Mouse (Mus musculus): ENCODE data around the gene Bcas1. TPM values are rescaled to one million over a fixed set of nuclear protein-coding genes. Genes with fewer than 3 reads are reported as not detected.
"Not testable (repeated sequence)": the region's sequence is repeated elsewhere in the genome, so short reads cannot be mapped to it uniquely, and the experiment has no call there.

Bcas1 gene
- total RNA-seq (2021), result 10 to 100 TPM; 33.5 to 43.3 TPM

GRCm38 (mm10) chr2:170427704-170428103, at the start of gene Bcas1:
Bcas1 (minus strand) TSS chr2:170427845.
- DNase-seq (ENCODE audit: extremely low spot score in 1 of 2, low spot score in 2 of 2), result no peak
- intact Hi-C loops (cut with DNase I), result no loop called here

GRCm38 (mm10) chr2:170476643-170477042, 49.0 kb upstream of the Bcas1 start:
- DNase-seq (ENCODE audit: extremely low spot score in 1 of 2, low spot score in 2 of 2), result no peak
- intact Hi-C loops (cut with DNase I), result no loop called here

- DNase-seq (ENCODE audit: extremely low spot score in 1 of 2, low spot score in 2 of 2), result peak in 1 of 2 experiments; percentile 31
- intact Hi-C loops (cut with DNase I), result no loop called here
Observed at GRCm38 (mm10) chr2:170476215-170476614, 48.6 kb upstream of the Bcas1 start.

- intact Hi-C loops (cut with DNase I), result no loop called here
Observed at GRCm38 (mm10) chr2:170475164-170475563, 47.5 kb upstream of the Bcas1 start.

GRCm38 (mm10) chr2:170474125-170474524, 46.5 kb upstream of the Bcas1 start:
- intact Hi-C loops (cut with DNase I), result no loop called here
- DNase-seq (ENCODE audit: extremely low spot score in 1 of 2, low spot score in 2 of 2), result no peak

More at GRCm38 (mm10) chr2:170475164-170475563, 47.5 kb upstream of the Bcas1 start:
- DNase-seq (ENCODE audit: extremely low spot score in 1 of 2, low spot score in 2 of 2), result no peak

GRCm38 (mm10) chr2:170470591-170470990, 42.9 kb upstream of the Bcas1 start:
- intact Hi-C loops (cut with DNase I), result no loop called here
- DNase-seq (ENCODE audit: extremely low spot score in 1 of 2, low spot score in 2 of 2), result no peak

GRCm38 (mm10) chr2:170469616-170470308, 42.1 kb upstream of the Bcas1 start:
- DNase-seq (ENCODE audit: extremely low spot score in 1 of 2, low spot score in 2 of 2), result peak in 1 of 2 experiments; percentile 68
- intact Hi-C loops (cut with DNase I), result no loop called here

- intact Hi-C loops (cut with DNase I), result no loop called here
- peak in 1 of 2 experiments; percentile 57 for DNase-seq (ENCODE audit: extremely low spot score in 1 of 2, low spot score in 2 of 2)
Observed at GRCm38 (mm10) chr2:170468009-170468408, 40.4 kb upstream of the Bcas1 start.

- intact Hi-C loops (cut with DNase I), result no loop called here
- no peak for DNase-seq (ENCODE audit: extremely low spot score in 1 of 2, low spot score in 2 of 2)
Observed at GRCm38 (mm10) chr2:170464817-170465216, 37.2 kb upstream of the Bcas1 start.

- DNase-seq (ENCODE audit: extremely low spot score in 1 of 2, low spot score in 2 of 2), result no peak
- intact Hi-C loops (cut with DNase I), result no loop called here
Observed at GRCm38 (mm10) chr2:170461652-170462051, 34.0 kb upstream of the Bcas1 start.

GRCm38 (mm10) chr2:170459805-170460204, 32.2 kb upstream of the Bcas1 start:
- intact Hi-C loops (cut with DNase I), result no loop called here

GRCm38 (mm10) chr2:170459183-170459582, 31.5 kb upstream of the Bcas1 start:
- DNase-seq (ENCODE audit: extremely low spot score in 1 of 2, low spot score in 2 of 2), result no peak
- intact Hi-C loops (cut with DNase I), result no loop called here

More at GRCm38 (mm10) chr2:170459805-170460204, 32.2 kb upstream of the Bcas1 start:
- DNase-seq (ENCODE audit: extremely low spot score in 1 of 2, low spot score in 2 of 2), result no peak

- intact Hi-C loops (cut with DNase I); DNase-seq (ENCODE audit: extremely low spot score in 1 of 2, low spot score in 2 of 2): not testable (repeated sequence)
Observed at GRCm38 (mm10) chr2:170453809-170454208, 26.2 kb upstream of the Bcas1 start.

- DNase-seq (ENCODE audit: extremely low spot score in 1 of 2, low spot score in 2 of 2), result peak; percentile 59 to 64
- intact Hi-C loops (cut with DNase I), result loop anchor here (1.0 kb wide), 1 partner anchor 56 kb away; no protein-coding TSS in a partner anchor
Observed at GRCm38 (mm10) chr2:170450933-170451332, 23.3 kb upstream of the Bcas1 start.

- no peak for DNase-seq (ENCODE audit: extremely low spot score in 1 of 2, low spot score in 2 of 2)
- intact Hi-C loops (cut with DNase I), result no loop called here
Observed at GRCm38 (mm10) chr2:170447651-170448050, 20.0 kb upstream of the Bcas1 start.

- DNase-seq (ENCODE audit: extremely low spot score in 1 of 2, low spot score in 2 of 2), result no peak
- intact Hi-C loops (cut with DNase I), result no loop called here
Observed at GRCm38 (mm10) chr2:170446843-170447383, 19.3 kb upstream of the Bcas1 start.

GRCm38 (mm10) chr2:170445861-170446260, 18.2 kb upstream of the Bcas1 start:
- no peak for DNase-seq (ENCODE audit: extremely low spot score in 1 of 2, low spot score in 2 of 2)
- intact Hi-C loops (cut with DNase I), result no loop called here

- DNase-seq (ENCODE audit: extremely low spot score in 1 of 2, low spot score in 2 of 2), result no peak
- intact Hi-C loops (cut with DNase I), result no loop called here
Observed at GRCm38 (mm10) chr2:170442535-170442934, 14.9 kb upstream of the Bcas1 start.

- DNase-seq (ENCODE audit: extremely low spot score in 1 of 2, low spot score in 2 of 2), result no peak
- intact Hi-C loops (cut with DNase I), result no loop called here
Observed at GRCm38 (mm10) chr2:170438782-170439181, 11.1 kb upstream of the Bcas1 start.

GRCm38 (mm10) chr2:170436204-170436603, 8.6 kb upstream of the Bcas1 start:
- intact Hi-C loops (cut with DNase I), result no loop called here
- no peak for DNase-seq (ENCODE audit: extremely low spot score in 1 of 2, low spot score in 2 of 2)
